Comparison of ENCODE assay signal across 22 mouse cellular contexts in the genomic region with DNA sequence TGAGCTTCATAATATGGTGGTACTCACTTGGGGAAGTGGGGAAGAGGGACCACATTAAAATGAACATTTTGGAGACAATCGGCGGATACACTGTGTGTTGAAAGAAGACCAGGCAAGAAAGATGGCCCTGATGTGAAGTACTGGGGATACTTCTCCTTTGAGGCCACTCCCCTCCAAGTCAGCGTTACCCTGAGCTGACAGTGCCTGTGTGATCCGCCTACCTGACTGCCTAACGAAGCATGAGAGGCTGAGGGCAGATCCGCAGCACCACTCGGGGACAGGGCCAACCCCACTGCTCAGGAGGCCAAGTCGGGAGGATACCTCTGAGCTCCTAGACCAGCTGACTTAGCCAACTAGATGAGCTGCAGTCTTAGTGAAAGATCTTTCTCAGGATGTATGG. TPM values are rescaled to one million over a fixed set of nuclear protein-coding genes. Genes with fewer than 3 reads are reported as not detected.
A peak's percentile ranks its signal among the peaks of the same experiment; 100 is the strongest.
DNase-seq lines count a peak whose midpoint lies in the region; ATAC-seq and TF ChIP-seq lines count a peak whose summit lies in the region.
"Had no signal": no experiment of that assay in that cellular context is flagged by ENCODE, and none has a peak within 500 bp of the region (broad histone marks: within the 10 kb centered on the region; RNA-seq: fewer than 3 reads in every experiment).

No protein-coding gene starts in this region.

- peak; percentile 55 for ATAC-seq in common myeloid progenitor, adult 5-6 weeks (replicated peaks; ENCODE audit: low read depth, poor library complexity, severe bottlenecking)
- ATAC-seq: CD4-positive, CD25-positive, alpha-beta regulatory T cell, adult 4 months; intestine, embryonic 15.5 days had no signal

- no peak for TF ChIP-seq RAD21 in CH12.LX (IDR thresholded peaks at IDR 0.05; ENCODE audit: low read depth, low read length)

- H3K4me1 ChIP-seq in CH12.LX (ENCODE audit: control insufficient read depth in 1 of 2, insufficient read depth in 2 of 2) = peaks cover 15 to 72% of the 10 kb centered on the region in 2 experiments

- no peak for TF ChIP-seq POLR2A in CH12.LX (IDR thresholded peaks at IDR 0.05; ENCODE audit: low read depth, low read length)

- TF ChIP-seq EP300 in CH12.LX (IDR thresholded peaks at IDR 0.05; ENCODE audit: low read length) = no peak

- peaks cover 75% of the 10 kb centered on the region for H3K79me2 ChIP-seq in CH12.LX (replicated peaks; ENCODE audit: control insufficient read depth, extremely low read depth, insufficient read depth, poor library complexity, severe bottlenecking)

- in situ Hi-C loops in CH12.LX (cut with MboI; ENCODE audit: low pct_ligation_motif_present, low pct_unique_long_range_greater_than_20kb, low sequenced_read_pairs) = no loop called here

- H3K9me3 ChIP-seq in CH12.LX (replicated peaks; ENCODE audit: low read length) = no peaks in the 10 kb centered on the region
- H3K9me3 ChIP-seq: forebrain, embryonic 10.5 days; intestine, embryonic 15.5 days; limb, embryonic 13.5 days; liver, embryonic 13.5 days; stomach, embryonic 15.5 days had no signal

- no peak overlapping the region for H3K4me2 ChIP-seq in CH12.LX (ENCODE audit: insufficient read depth, low read depth, poor library complexity, severe bottlenecking)
- H3K4me2 ChIP-seq: hindbrain, embryonic 14.5 days; intestine, embryonic 15.5 days; limb, embryonic 13.5 days; liver, embryonic 13.5 days; lung, embryonic 14.5 days; stomach, embryonic 15.5 days had no signal

- peaks cover 7 to 62% of the 10 kb centered on the region in 2 experiments for H3K36me3 ChIP-seq in CH12.LX (replicated peaks in 1 of 2; ENCODE audit: control insufficient read depth in 1 of 2, insufficient read depth in 1 of 2, low read length in 1 of 2)
- H3K36me3 ChIP-seq: intestine, embryonic 15.5 days; liver, embryonic 13.5 days; stomach, embryonic 15.5 days had no signal

- no peak overlapping the region for H3K27ac ChIP-seq in CH12.LX (ENCODE audit: insufficient read depth, low read depth)
- H3K27ac ChIP-seq: forebrain, embryonic 10.5 days; hindbrain, embryonic 14.5 days; intestine, embryonic 15.5 days; limb, embryonic 13.5 days; liver, embryonic 13.5 days; macrophage; stomach, embryonic 15.5 days had no signal

- peak; percentile 38 for DNase-seq in lung, postnatal 36 days
- no peak for DNase-seq in lung, postnatal 25 days (ENCODE audit: low spot score)
- peak; percentile 62 for DNase-seq in CH12.LX (ENCODE audit: extremely low read depth)
- peak; percentile 44 to 55 for DNase-seq in spleen, postnatal 36 days (ENCODE audit: low spot score in 2 of 2)
- no peak for DNase-seq in cerebellum, adult 9-10 months
- DNase-seq in urinary bladder, postnatal 36 days (ENCODE audit: low spot score in 2 of 2) = no peak
- DNase-seq: cerebellum, adult 18-20 months; cerebellum, postnatal 36 days; heart, adult 18-20 months; heart, postnatal 36 days; liver, embryonic 13.5 days; lung, embryonic 14.5 days; right cerebral cortex, postnatal 4 days; thymus, adult 2 months had no signal

- dilution Hi-C loops in CH12.LX (cut with MboI; ENCODE audit: extremely low pct_ligation_motif_present, extremely low pct_unique_long_range_greater_than_20kb, low sequenced_read_pairs) = no loop called here

- no peak for TF ChIP-seq CTCF in CH12.LX (conservative IDR thresholded peaks at IDR 0.05 in 1 of 2, IDR thresholded peaks at IDR 0.05 in 1 of 2; ENCODE audit: low read depth in 2 of 2, low read length in 2 of 2)

- no peak overlapping the region for H3K4me3 ChIP-seq in CH12.LX (replicated peaks in 1 of 3; ENCODE audit: low read depth in 2 of 3, low read length in 2 of 3, poor library complexity in 1 of 3)
- H3K4me3 ChIP-seq: forebrain, embryonic 10.5 days; intestine, embryonic 15.5 days; limb, embryonic 13.5 days; liver, embryonic 13.5 days; stomach, embryonic 15.5 days had no signal

- H3K9ac ChIP-seq in CH12.LX (ENCODE audit: insufficient read depth, low read depth) = no peak overlapping the region
- H3K9ac ChIP-seq: hindbrain, embryonic 14.5 days; intestine, embryonic 15.5 days; limb, embryonic 13.5 days; liver, embryonic 13.5 days; lung, embryonic 14.5 days; stomach, embryonic 15.5 days had no signal

- no peaks in the 10 kb centered on the region for H3K27me3 ChIP-seq in CH12.LX (replicated peaks)
- H3K27me3 ChIP-seq: intestine, embryonic 15.5 days; limb, embryonic 13.5 days; liver, embryonic 13.5 days; stomach, embryonic 15.5 days had no signal

TF ChIP-seq in CH12.LX, 34 proteins besides CTCF, POLR2A, EP300 and RAD21:
- no peak for TF ChIP-seq GABPA (IDR thresholded peaks at IDR 0.05; ENCODE audit: insufficient replicate concordance, low read depth, low read length)
- TF ChIP-seq ELF1 (IDR thresholded peaks at IDR 0.05; ENCODE audit: low read depth, low read length) = no peak
- no peak for TF ChIP-seq PAX5 (IDR thresholded peaks at IDR 0.05; ENCODE audit: low read length)
- no peak for TF ChIP-seq ZMIZ1 (IDR thresholded peaks at IDR 0.05; ENCODE audit: low read depth, low read length)
- no peak for TF ChIP-seq ZC3H11A (IDR thresholded peaks at IDR 0.05; ENCODE audit: low read depth, low read length)
- no peak for TF ChIP-seq USF2 (conservative IDR thresholded peaks at IDR 0.05; ENCODE audit: low read depth, low read length)
- no peak for TF ChIP-seq RCOR1 (conservative IDR thresholded peaks at IDR 0.05; ENCODE audit: low read depth, low read length)
- no peak for TF ChIP-seq TBP (conservative IDR thresholded peaks at IDR 0.05; ENCODE audit: low read depth, low read length)
- TF ChIP-seq ZNF384 (IDR thresholded peaks at IDR 0.05; ENCODE audit: low read depth, low read length) = no peak
- no peak for TF ChIP-seq JUN (IDR thresholded peaks at IDR 0.05; ENCODE audit: insufficient read depth, low read depth, low read length)
- no peak for TF ChIP-seq ZKSCAN1 (IDR thresholded peaks at IDR 0.05; ENCODE audit: borderline replicate concordance, low read depth, low read length)
- TF ChIP-seq ETS1 (conservative IDR thresholded peaks at IDR 0.05; ENCODE audit: low read depth, low read length) = no peak
- no peak for TF ChIP-seq UBTF (IDR thresholded peaks at IDR 0.05; ENCODE audit: low read depth, low read length)
- TF ChIP-seq NELFE (IDR thresholded peaks at IDR 0.05; ENCODE audit: low read depth, low read length) = no peak
- TF ChIP-seq MEF2A (IDR thresholded peaks at IDR 0.05; ENCODE audit: borderline replicate concordance, low read depth, low read length) = no peak
- no peak for TF ChIP-seq CHD2 (IDR thresholded peaks at IDR 0.05; ENCODE audit: low read length)
- TF ChIP-seq POLR2AphosphoS2 (IDR thresholded peaks at IDR 0.05; ENCODE audit: low read depth, low read length) = no peak
- no peak for TF ChIP-seq HCFC1 (IDR thresholded peaks at IDR 0.05; ENCODE audit: low read depth, low read length)
- TF ChIP-seq JUND (conservative IDR thresholded peaks at IDR 0.05; ENCODE audit: low read depth, low read length) = no peak
- no peak for TF ChIP-seq KAT2A (IDR thresholded peaks at IDR 0.05; ENCODE audit: insufficient replicate concordance, low read length)

RNA-seq across cellular contexts. Expression of a gene that starts 24.4 kb away (rescaled TPM):
- 72.3 and 76.5 TPM in 2 replicates for total RNA-seq in CH12.LX (2012; rRNA removed)
- 66.5 and 78.5 TPM in 2 replicates for total RNA-seq in CH12.LX (2014; rRNA removed)
- polyA plus RNA-seq in CH12.LX (2012; ENCODE audit: insufficient read length, low read depth) = 138 and 159 TPM in 2 replicates
- total RNA-seq in common myeloid progenitor, adult 5-6 weeks (2017) = 66.4 and 67.9 TPM in 2 replicates

Comparison
In these comparisons a context has a peak if more than half of its experiments do, and no peak if none do; other contexts are left out.
1. DNase-seq: peak in lung, postnatal 36 days (single experiment), CH12.LX (single experiment) and spleen, postnatal 36 days (2 of 2); none in lung, postnatal 25 days (single experiment), cerebellum, adult 9-10 months (single experiment) and urinary bladder, postnatal 36 days (0 of 2).